In genomic region chr5:107276186-107276585, GRCm38 (mm10) we compare ENCODE assay signal across 18 mouse cellular contexts. TPM values are rescaled to one million over a fixed set of nuclear protein-coding genes. Genes with fewer than 3 reads are reported as not detected.
A peak's percentile ranks its signal among the peaks of the same experiment; 100 is the strongest.
DNase-seq lines count a peak whose midpoint lies in the region; ATAC-seq and TF ChIP-seq lines count a peak whose summit lies in the region.
"Had no signal": no experiment of that assay in that cellular context is flagged by ENCODE, and none has a peak within 500 bp of the region (broad histone marks: within the 10 kb centered on the region; RNA-seq: fewer than 3 reads in every experiment).

No protein-coding gene starts in this region.

- H3K4me1 ChIP-seq in embryonic facial prominence, embryonic 11.5 days (ENCODE audit: control insufficient read depth, insufficient read depth, low read length) = peaks cover 5% of the 10 kb centered on the region; the same call in 1 of the 2 replicates
- H3K4me1 ChIP-seq in embryonic facial prominence, embryonic 10.5 days = peaks cover 47% of the 10 kb centered on the region
- peaks cover 29% of the 10 kb centered on the region for H3K4me1 ChIP-seq in heart, embryonic 15.5 days (replicated peaks)
- peaks cover 3% of the 10 kb centered on the region; the same call in 1 of the 2 replicates for H3K4me1 ChIP-seq in embryonic fibroblast, embryonic 13.5 days (ENCODE audit: control insufficient read depth, insufficient read depth, low read length)
- peaks cover 33% of the 10 kb centered on the region for H3K4me1 ChIP-seq in stomach, embryonic 15.5 days
- peaks cover 25% of the 10 kb centered on the region; the same call in 1 of the 2 replicates for H3K4me1 ChIP-seq in cerebellum, adult 2 months (ENCODE audit: control insufficient read depth, insufficient read depth, low read length)
- H3K4me1 ChIP-seq: megakaryocyte, embryonic 14.5 days had no signal

- intact Hi-C loops in heart, postnatal 14 days (cut with DNase I) = no loop called here

- TF ChIP-seq POLR2A in embryonic fibroblast, embryonic 13.5 days (IDR thresholded peaks at IDR 0.05; ENCODE audit: low read depth, low read length) = no peak
- no peak for TF ChIP-seq POLR2A in cerebellum, adult 2 months (IDR thresholded peaks at IDR 0.05; ENCODE audit: borderline replicate concordance, insufficient read depth, low read length)

- H3K4me3 ChIP-seq in embryonic facial prominence, embryonic 11.5 days (ENCODE audit: low read depth, low read length) = no peak overlapping the region
- no peak overlapping the region for H3K4me3 ChIP-seq in embryonic facial prominence, embryonic 10.5 days
- no peak overlapping the region for H3K4me3 ChIP-seq in heart, embryonic 15.5 days
- no peak overlapping the region for H3K4me3 ChIP-seq in embryonic fibroblast, embryonic 13.5 days (ENCODE audit: insufficient read depth, low read length)
- H3K4me3 ChIP-seq in stomach, embryonic 15.5 days (replicated peaks) = no peak overlapping the region
- no peak overlapping the region for H3K4me3 ChIP-seq in cerebellum, adult 2 months (replicated peaks; ENCODE audit: insufficient read depth, low read depth, low read length)
- H3K4me3 ChIP-seq: kidney, embryonic 15.5 days; megakaryocyte, embryonic 14.5 days had no signal

- no peaks in the 10 kb centered on the region for H3K9me3 ChIP-seq in embryonic facial prominence, embryonic 11.5 days (replicated peaks; ENCODE audit: control insufficient read depth, low read length)
- no peaks in the 10 kb centered on the region; the same call in 1 of the 2 replicates for H3K9me3 ChIP-seq in embryonic facial prominence, embryonic 10.5 days
- H3K9me3 ChIP-seq in heart, embryonic 15.5 days (replicated peaks) = no peaks in the 10 kb centered on the region
- H3K9me3 ChIP-seq in stomach, embryonic 15.5 days = no peaks in the 10 kb centered on the region
- H3K9me3 ChIP-seq: G1E; kidney, embryonic 15.5 days had no signal

- no peaks in the 10 kb centered on the region for H3K36me3 ChIP-seq in embryonic facial prominence, embryonic 11.5 days (replicated peaks; ENCODE audit: control insufficient read depth, insufficient read depth, low read depth, low read length)
- 0 out of 2 replicates have a peak, but pooled peaks cover 3% of the 10 kb centered on the region for H3K36me3 ChIP-seq in embryonic facial prominence, embryonic 10.5 days (replicated peaks)
- no peaks in the 10 kb centered on the region for H3K36me3 ChIP-seq in heart, embryonic 15.5 days
- H3K36me3 ChIP-seq in stomach, embryonic 15.5 days = no peaks in the 10 kb centered on the region
- H3K36me3 ChIP-seq: G1E; kidney, embryonic 15.5 days had no signal

- no peak overlapping the region for H3K27ac ChIP-seq in embryonic facial prominence, embryonic 11.5 days (replicated peaks; ENCODE audit: low read depth, low read length)
- no peak overlapping the region for H3K27ac ChIP-seq in embryonic facial prominence, embryonic 10.5 days (replicated peaks)
- H3K27ac ChIP-seq in heart, embryonic 15.5 days = peak overlapping the region; percentile 22; the same call in 1 of the 2 replicates
- peak overlapping the region; percentile 39; the same call in 1 of the 2 replicates for H3K27ac ChIP-seq in embryonic fibroblast, embryonic 13.5 days (ENCODE audit: insufficient read depth, low read length)
- H3K27ac ChIP-seq in stomach, embryonic 15.5 days = peak overlapping the region; percentile 64
- no peak overlapping the region for H3K27ac ChIP-seq in cerebellum, adult 2 months (ENCODE audit: insufficient read depth, low read length)
- H3K27ac ChIP-seq: kidney, embryonic 15.5 days; liver, embryonic 14.5 days had no signal

- WGBS in embryonic facial prominence, embryonic 11.5 days = 47% methylated on average over 3 of the region's 3 CpGs
- WGBS in embryonic facial prominence, embryonic 10.5 days = 54% methylated on average over 3 of the region's 3 CpGs
- 19% methylated on average over 3 of the region's 3 CpGs for WGBS in heart, embryonic 15.5 days
- WGBS in stomach, embryonic 15.5 days = 33% methylated on average over 3 of the region's 3 CpGs
- WGBS in cerebellum, adult 2 months = 76% methylated on average over 3 of the region's 3 CpGs

- DNase-seq in embryonic facial prominence, embryonic 11.5 days (ENCODE audit: low spot score) = peak; percentile 45
- no peak for DNase-seq in embryonic facial prominence, embryonic 10.5 days (ENCODE audit: low spot score)
- DNase-seq in heart, postnatal 14 days = no peak
- no peak for DNase-seq in ovary, postnatal 10 days (ENCODE audit: low spot score)
- DNase-seq in cerebellum, adult 2 months = no peak
- DNase-seq: adrenal gland, adult 2 months; cerebellum, adult 11-12 months; cerebellum, postnatal 36 days; layer of hippocampus, postnatal 36 days; thymus, postnatal 25 days had no signal

- H3K4me2 ChIP-seq in embryonic facial prominence, embryonic 11.5 days (ENCODE audit: low read depth, low read length) = no peak overlapping the region
- no peak overlapping the region for H3K4me2 ChIP-seq in heart, embryonic 15.5 days
- no peak overlapping the region for H3K4me2 ChIP-seq in stomach, embryonic 15.5 days
- H3K4me2 ChIP-seq: kidney, embryonic 15.5 days had no signal

- H3K27me3 ChIP-seq in embryonic facial prominence, embryonic 11.5 days (ENCODE audit: control insufficient read depth, insufficient read depth, low read length) = no peaks in the 10 kb centered on the region
- H3K27me3 ChIP-seq in embryonic facial prominence, embryonic 10.5 days (replicated peaks; ENCODE audit: low read depth, poor library complexity, severe bottlenecking) = no peaks in the 10 kb centered on the region
- H3K27me3 ChIP-seq in heart, embryonic 15.5 days = no peaks in the 10 kb centered on the region
- H3K27me3 ChIP-seq in stomach, embryonic 15.5 days (replicated peaks) = no peaks in the 10 kb centered on the region
- no peaks in the 10 kb centered on the region for H3K27me3 ChIP-seq in cerebellum, adult 2 months (ENCODE audit: control insufficient read depth, insufficient read depth, low read length)
- H3K27me3 ChIP-seq: kidney, embryonic 15.5 days; megakaryocyte, embryonic 14.5 days had no signal

- TF ChIP-seq CTCF in embryonic fibroblast, embryonic 13.5 days (IDR thresholded peaks at IDR 0.05; ENCODE audit: borderline replicate concordance, insufficient read depth, low read length) = no peak
- no peak for TF ChIP-seq CTCF in cerebellum, adult 2 months (IDR thresholded peaks at IDR 0.05; ENCODE audit: borderline replicate concordance, insufficient read depth, low read depth, low read length)

- no peak for ATAC-seq in embryonic facial prominence, embryonic 11.5 days (replicated peaks; ENCODE audit: insufficient number of reproducible peaks, low FRiP score, low TSS enrichment, low read depth)
- ATAC-seq in heart, embryonic 15.5 days (replicated peaks; ENCODE audit: insufficient number of reproducible peaks, insufficient read depth, low FRiP score, low read depth) = no peak
- no peak for ATAC-seq in stomach, embryonic 15.5 days (ENCODE audit: insufficient read depth, low FRiP score, low read depth)
- ATAC-seq: CD4-positive, CD25-positive, alpha-beta regulatory T cell, adult 4 months had no signal

- no peak overlapping the region for H3K9ac ChIP-seq in embryonic facial prominence, embryonic 11.5 days (replicated peaks; ENCODE audit: low read length)
- H3K9ac ChIP-seq in heart, embryonic 15.5 days = no peak overlapping the region
- no peak overlapping the region for H3K9ac ChIP-seq in stomach, embryonic 15.5 days
- H3K9ac ChIP-seq: kidney, embryonic 15.5 days; liver, embryonic 14.5 days had no signal

RNA-seq across cellular contexts. Expression of gene Tgfbr3, which starts 13.2 kb away (rescaled TPM):
- 10.5 and 12.3 TPM in 2 replicates for polyA plus RNA-seq in embryonic facial prominence, embryonic 11.5 days (2014; fragmentation: Nextera tagmentation; extraction: Ambion mirVana)
- polyA plus RNA-seq in embryonic facial prominence, embryonic 10.5 days (2016; fragmentation: Nextera tagmentation; extraction: Ambion mirVana) = 9.4 and 9.8 TPM in 2 replicates
- polyA plus RNA-seq in heart, embryonic 15.5 days (2015; fragmentation: Nextera tagmentation; extraction: Ambion mirVana) = 16.8 and 23.8 TPM in 2 replicates
- 10 to 100 TPM; 47.3 to 59.0 TPM for total RNA-seq in heart, postnatal 14 days (2021)
- polyA plus RNA-seq in embryonic fibroblast, embryonic 13.5 days (2011; ENCODE audit: insufficient read length, low read depth, missing spikeins) = 28.2 and 40.0 TPM in 2 replicates
- 20.3 and 24.2 TPM in 2 replicates for polyA plus RNA-seq in stomach, embryonic 15.5 days (2015; fragmentation: Nextera tagmentation; extraction: Ambion mirVana)
- polyA plus RNA-seq in cerebellum, adult 2 months (2012; rRNA removed) = 11.5 and 12.5 TPM in 2 replicates
- polyA plus RNA-seq: G1E had no signal

RNA-seq across cellular contexts. Expression of gene Brdt, which starts 54.8 kb away (rescaled TPM):
- 2.5 and 3.2 TPM in 2 replicates for polyA plus RNA-seq in embryonic facial prominence, embryonic 11.5 days (2014; fragmentation: Nextera tagmentation; extraction: Ambion mirVana)
- 1.3 and 1.6 TPM in 2 replicates for polyA plus RNA-seq in embryonic facial prominence, embryonic 10.5 days (2016; fragmentation: Nextera tagmentation; extraction: Ambion mirVana)
- 0.62 and 1.1 TPM in 2 replicates for polyA plus RNA-seq in heart, embryonic 15.5 days (2015; fragmentation: Nextera tagmentation; extraction: Ambion mirVana)
- under 1 TPM; 0.63 to 0.98 TPM for total RNA-seq in heart, postnatal 14 days (2021)
- polyA plus RNA-seq in embryonic fibroblast, embryonic 13.5 days (2011; ENCODE audit: insufficient read length, low read depth, missing spikeins) = 1.4 and 2.0 TPM in 2 replicates
- polyA plus RNA-seq in stomach, embryonic 15.5 days (2015; fragmentation: Nextera tagmentation; extraction: Ambion mirVana) = 1.6 and 1.7 TPM in 2 replicates
- polyA plus RNA-seq in cerebellum, adult 2 months (2012; rRNA removed) = 9.2 and 10.7 TPM in 2 replicates
- polyA plus RNA-seq: G1E had no signal

Comparison
In these comparisons a context has a peak if more than half of its experiments do, and no peak if none do; other contexts are left out.
1. H3K27ac ChIP-seq: peak in heart, embryonic 15.5 days (single experiment), embryonic fibroblast, embryonic 13.5 days (single experiment) and stomach, embryonic 15.5 days (single experiment); none in embryonic facial prominence, embryonic 11.5 days (single experiment), embryonic facial prominence, embryonic 10.5 days (single experiment) and cerebellum, adult 2 months (single experiment).